Mouse (Mus musculus): ENCODE data around the gene Bicd2. TPM values are rescaled to one million over a fixed set of nuclear protein-coding genes. Genes with fewer than 3 reads are reported as not detected.
A peak's percentile ranks its signal among the peaks of the same experiment; 100 is the strongest.

Bicd2 gene
- total RNA-seq, 2 experiments from 2014 or later: 14.8 to 26.2 TPM

DNA sequence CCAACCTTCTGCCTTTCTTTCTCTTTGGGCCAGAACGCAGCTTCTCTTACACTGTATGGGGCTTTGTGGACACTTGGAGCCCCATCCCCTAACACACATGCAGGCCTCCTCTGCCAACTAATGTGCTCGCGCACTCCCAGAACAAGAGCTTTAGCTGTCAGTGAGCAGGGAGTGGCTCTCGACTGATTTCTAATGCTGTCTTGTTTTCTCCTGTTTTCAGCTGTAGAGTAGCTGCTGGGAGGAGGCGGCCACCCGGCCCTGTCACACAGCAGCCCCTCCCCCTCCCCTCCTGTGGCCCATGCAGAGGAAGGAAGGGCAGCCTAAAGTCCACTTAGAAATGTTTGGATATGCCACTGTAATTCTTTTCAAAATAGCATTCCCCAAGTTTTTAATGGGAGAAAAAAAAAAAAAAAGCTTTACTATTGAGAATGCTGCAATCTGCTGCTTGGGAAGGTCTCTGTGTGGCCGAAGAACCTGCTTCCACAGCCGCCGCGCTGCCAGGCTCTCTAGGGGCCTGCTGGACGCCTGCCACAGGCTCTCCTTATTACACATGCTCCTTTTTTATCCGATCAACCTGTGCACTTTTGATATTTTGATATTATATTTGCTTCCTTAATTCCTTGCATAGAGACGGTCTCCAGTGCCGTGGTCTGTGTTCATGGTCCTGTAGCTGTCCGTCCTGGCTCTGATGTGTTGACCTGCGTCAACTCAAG lies 43.5 kb downstream of the Bicd2 start:
- ATAC-seq (replicated peaks; ENCODE audit: low FRiP score, low TSS enrichment, poor library complexity, severe bottlenecking): no peak

DNA sequence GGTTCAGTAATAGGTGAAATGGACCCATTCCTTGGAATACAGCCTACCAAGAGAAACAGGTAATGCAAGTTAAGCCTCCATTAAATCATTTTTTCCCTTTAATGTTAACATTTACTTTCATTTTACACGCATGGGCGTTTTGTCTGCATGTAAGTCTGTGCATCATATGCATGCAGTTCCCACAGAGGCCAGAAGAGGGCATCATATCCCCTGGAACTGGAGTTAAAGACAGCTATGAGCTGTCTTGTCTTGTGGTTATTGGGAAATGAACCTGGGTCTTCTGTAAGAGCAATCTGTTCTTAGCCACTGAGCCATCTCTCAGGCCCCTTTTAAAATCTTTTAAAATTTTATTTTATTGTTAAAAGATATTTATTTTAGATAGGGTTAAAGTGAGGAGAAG lies 50.0 kb downstream of the Bicd2 start:
- no peak for ATAC-seq (replicated peaks; ENCODE audit: low FRiP score, low TSS enrichment, poor library complexity, severe bottlenecking)

DNA sequence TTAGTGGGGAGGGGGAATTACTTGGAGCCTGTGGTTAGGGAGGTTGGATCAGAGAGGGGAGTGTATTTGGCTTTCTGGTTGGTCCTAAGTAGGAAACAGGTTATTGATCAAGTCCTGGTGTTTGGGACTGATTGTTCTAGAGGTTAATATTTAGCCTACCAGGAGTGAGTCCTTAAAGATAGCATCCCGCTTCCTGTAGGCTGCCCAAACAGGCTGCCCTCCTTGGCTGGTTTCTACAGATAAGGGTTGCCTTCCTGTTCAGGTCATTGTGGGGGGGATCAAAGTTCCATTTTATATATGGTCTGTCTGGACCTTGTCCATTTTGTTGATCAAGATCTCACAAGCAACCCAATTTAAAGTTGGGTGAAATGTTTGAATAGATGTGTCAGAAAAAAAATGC lies 52.2 kb downstream of the Bicd2 start:
- ATAC-seq (replicated peaks; ENCODE audit: low FRiP score, low TSS enrichment, poor library complexity, severe bottlenecking): peak; percentile 65

DNA sequence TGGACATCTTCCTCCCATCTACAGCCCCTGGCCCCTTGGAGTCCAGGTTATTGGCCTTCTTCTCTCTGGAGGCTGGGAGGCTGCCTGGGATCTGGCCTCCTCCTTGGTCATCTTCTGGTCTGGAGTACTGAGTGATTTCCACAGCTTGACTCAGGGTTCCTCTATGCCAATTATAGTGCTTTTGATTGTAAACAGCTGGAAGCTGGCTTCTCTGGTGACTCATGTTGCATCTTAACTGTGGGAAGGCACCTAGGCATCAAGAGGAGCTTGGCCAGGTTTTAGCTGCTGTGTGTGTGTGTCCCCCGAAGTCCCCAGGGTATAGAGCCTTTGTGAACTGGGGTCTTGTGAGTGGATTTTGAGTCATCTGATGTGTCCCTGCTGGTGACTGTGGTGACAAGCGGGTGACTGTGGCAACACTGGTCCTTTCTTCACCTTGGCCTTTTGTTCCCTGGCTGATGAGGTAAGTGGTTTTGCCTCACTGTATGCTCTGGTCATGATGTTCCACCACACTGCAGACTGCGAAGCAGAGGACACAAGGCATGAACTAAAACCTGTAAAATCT lies 53.6 kb downstream of the Bicd2 start:
- no peak for ATAC-seq (replicated peaks; ENCODE audit: low FRiP score, low TSS enrichment, poor library complexity, severe bottlenecking)

DNA sequence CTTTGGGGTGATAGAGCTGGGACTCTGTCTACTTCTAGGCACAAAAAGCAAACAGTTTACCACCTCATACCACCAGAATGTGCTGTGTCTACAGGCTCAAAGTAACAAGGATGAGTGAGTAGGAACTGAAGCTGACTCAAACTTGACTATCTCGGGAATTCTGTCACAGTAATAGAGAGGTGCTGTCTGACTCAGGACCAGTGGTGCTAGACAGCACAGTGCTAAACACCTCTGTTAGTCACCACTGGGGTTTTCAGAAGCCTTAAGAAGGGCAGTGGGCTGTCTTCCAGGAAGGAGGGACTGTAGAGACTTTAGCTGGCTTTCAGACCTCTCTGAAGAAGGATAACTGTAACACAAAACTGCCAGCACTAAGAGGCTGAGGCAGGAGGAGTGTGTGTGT lies 55.4 kb downstream of the Bicd2 start:
- no peak for ATAC-seq (replicated peaks; ENCODE audit: low FRiP score, low TSS enrichment, poor library complexity, severe bottlenecking)

DNA sequence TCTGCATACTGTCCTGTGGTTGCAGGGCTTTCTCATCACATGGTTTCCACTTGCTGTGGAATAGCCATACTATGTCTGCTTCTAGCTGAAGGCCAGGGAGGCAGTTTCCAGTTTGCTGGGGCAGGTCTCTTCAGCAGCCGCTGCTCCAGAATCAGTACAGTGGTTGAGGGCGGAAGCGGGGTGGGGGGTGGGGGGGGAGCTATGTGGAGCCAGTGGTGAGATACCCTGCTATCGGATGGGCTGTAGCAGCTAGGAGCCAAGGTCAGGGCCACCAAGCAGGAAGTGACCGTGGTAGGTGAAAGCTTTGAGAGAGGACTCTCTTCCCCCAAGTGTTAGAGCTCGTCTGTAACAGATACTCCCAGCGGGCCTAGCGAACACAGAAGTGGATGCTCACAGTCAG lies 56.8 kb downstream of the Bicd2 start:
- no peak for ATAC-seq (replicated peaks; ENCODE audit: low FRiP score, low TSS enrichment, poor library complexity, severe bottlenecking)

DNA sequence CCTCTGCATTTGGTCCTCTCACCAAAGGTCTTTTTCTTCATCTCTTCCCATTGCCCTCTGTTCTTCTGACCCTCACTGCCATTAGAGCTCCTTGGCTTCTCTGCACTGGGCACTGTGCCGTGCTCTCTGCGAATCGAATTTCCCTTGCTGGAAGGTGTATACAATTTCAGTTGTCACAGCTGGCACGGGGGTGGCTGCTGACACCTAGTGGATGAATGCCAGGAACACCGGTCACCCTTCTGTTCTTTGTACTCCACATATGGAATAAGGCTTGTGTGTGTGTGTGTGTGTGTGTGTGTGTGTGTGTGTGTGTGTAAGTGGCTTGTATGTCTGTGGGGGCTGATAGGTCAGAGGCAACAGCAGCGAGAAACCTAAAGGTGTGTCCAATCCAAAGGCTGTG lies 58.8 kb downstream of the Bicd2 start:
- ATAC-seq (replicated peaks; ENCODE audit: low FRiP score, low TSS enrichment, poor library complexity, severe bottlenecking): 0 out of 2 replicates have a peak, but pooled peaks have one; percentile 48

DNA sequence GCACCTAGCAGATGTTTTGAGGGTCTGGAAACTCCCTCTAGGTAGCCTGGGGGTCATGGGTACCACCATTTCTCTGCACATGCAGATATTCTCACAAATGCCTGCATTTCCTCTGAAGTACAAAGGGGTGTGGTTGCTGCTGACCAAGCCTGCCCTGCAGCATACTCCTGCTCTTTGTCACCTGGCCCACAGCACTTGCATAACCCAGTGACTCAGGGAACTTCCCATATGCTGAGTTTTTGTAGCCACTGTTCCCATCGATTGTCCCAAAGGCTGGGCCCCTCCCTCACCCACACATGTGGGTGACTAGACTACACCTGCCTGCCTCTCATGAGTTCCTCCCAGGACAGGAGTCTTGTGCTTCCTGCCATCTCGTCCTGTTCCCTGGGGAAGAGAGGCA lies 61.2 kb downstream of the Bicd2 start:
- ATAC-seq (replicated peaks; ENCODE audit: low FRiP score, low TSS enrichment, poor library complexity, severe bottlenecking): no peak

DNA sequence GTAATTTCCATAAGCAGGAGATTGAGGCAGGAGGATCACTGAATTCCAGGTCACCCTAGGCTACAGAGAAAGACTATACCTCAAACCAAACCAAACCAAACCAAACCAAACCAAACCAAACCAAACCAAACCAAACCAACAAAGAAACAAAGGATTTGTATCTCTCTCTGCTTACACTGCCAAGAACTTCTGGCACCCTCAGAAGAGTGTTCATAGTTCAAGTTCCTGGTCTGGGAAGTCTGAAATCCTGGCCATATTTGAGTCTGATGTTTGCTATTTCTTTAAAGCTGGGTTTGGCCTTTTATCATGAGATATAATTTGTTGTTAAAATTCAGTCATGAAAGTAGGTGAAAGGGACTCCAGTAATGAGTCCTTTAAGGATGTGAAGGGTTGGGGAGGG lies 66.4 kb downstream of the Bicd2 start:
- ATAC-seq (replicated peaks; ENCODE audit: low FRiP score, low TSS enrichment, poor library complexity, severe bottlenecking): no peak

DNA sequence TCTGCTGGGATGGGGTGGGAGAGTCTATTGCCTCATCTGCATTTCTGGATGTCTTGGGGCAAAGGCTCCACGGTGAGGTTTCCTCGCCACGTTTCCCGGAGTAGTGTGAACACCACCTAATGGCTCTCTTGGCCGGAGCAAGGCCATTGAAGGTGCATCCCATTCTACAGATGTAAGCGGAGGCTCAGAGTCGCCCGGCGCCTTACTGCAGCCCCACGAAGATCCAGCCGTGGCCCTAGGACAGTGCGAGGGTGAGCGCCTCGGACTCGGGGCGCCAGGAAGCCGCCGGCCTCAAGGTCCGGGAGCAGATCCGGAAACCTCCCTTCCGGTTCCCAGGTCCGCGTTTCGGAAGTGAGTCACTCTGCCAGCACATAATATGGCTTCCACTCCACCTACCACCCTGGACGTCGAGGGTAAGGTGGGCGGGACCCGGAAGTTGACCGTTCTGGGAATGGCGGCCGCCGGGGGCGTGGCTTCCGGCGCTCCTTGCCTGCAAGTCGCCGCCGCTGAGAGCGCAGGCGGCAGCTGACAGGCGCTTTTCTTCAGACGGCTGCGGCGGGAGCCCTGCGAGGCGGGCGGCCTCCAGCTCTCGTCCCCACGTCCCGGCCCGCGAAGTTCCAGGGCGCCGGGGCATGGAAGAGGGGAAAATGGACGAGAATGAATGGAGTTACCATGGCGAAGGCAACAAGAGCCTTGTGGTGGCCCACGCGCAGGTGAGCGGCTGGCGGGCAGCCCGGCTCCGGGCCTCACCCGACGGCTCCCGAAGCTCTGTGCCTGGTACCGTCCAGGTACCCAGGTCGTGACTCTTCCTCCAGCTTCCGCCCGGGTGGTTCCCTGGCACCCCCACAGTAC lies 79.6 kb downstream of the Bicd2 start, which contains the start of gene Ippk:
Gene Ippk, plus strand, starts transcription at position 496 of the 852 bp plus-strand sequence.
- ATAC-seq (replicated peaks; ENCODE audit: low FRiP score, low TSS enrichment, poor library complexity, severe bottlenecking): peak; percentile 97

DNA sequence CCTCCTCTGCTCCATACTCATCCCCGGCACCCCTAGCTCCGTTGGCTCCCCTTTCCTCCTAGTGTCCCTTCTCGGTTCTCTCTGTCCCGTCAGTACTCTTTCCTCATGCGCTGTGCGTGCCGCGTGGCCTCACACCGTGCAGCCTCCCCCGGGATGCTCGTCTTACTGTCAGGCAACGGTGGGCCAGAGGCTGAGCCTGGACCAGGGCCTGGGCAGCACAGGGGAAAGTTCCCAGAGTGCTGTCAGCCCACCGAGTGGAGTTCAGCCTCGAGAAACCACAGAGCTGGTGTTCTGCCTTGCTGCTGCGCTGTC lies 80.2 kb downstream of the Bicd2 start:
- peak; percentile 48 for ATAC-seq (replicated peaks; ENCODE audit: low FRiP score, low TSS enrichment, poor library complexity, severe bottlenecking)

DNA sequence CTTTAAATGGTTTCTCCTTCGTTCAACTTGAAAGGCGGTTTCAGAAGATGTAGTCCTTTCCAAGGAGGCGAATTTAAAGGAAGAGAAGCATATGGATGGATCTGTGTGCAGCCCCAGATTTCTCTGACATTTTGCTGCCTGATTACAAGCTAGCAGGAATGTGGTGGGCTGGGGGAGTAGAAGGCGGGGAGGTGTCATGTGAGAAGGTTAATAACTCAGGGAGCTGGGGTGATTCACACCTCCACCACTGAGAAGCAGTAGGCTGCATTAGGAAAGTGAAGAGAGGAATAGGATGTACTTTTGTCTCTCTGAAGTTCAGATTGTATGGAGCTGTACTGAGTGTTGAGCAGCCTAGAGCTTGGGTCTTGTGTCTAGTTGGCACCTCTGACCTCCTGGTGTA lies 80.6 kb downstream of the Bicd2 start:
- no peak for ATAC-seq (replicated peaks; ENCODE audit: low FRiP score, low TSS enrichment, poor library complexity, severe bottlenecking)

DNA sequence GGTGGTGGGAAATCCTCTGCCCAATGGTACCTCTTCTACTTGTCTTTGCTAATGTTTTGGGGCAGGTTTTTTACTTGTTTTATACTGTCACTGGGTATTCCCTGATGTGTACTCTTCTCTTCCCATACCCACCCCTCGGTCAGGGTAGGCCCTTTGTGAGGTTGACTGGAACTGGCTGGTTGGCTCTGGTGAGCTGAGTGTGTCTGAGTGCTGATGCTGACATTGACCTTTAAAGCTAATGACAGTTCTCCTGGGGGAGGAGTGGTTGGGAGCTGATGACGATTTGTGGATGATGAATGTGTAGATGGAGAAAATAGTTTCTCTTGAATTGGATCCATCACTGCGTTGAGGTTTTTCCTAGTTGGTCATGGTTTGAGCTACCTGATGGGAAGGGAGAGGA lies 85.4 kb downstream of the Bicd2 start:
- no peak for ATAC-seq (replicated peaks; ENCODE audit: low FRiP score, low TSS enrichment, poor library complexity, severe bottlenecking)

DNA sequence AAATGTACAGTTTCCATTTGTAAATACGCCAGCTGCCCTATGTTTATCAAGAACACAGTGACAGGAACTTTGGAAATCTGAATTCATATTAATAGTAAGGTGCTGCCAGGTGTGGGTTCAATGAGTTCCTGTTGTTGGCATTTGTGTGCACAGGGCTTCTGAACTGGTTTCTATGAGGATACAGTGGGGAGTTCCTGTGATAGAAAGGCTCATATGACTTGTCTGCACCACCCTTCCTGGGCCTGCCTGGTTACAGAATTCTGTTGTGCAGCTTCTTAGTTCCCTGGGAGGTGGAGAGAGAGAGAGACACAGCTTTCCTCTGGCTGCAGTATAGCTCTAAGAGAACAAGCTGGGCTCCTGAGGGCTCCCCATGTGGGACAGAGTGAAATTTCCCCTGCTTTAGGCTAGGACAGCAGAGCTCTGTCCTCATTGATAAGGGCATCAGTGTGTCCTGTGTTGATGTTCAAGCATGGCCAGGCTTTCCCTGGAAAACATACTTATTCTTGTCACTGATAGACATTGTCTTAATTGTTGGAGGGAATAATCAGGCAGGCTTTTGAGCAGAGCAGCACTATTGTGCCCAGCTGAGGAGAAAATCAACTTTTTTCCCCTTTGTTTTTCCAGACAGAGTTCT lies 86.8 kb downstream of the Bicd2 start:
- ATAC-seq (replicated peaks; ENCODE audit: low FRiP score, low TSS enrichment, poor library complexity, severe bottlenecking): no peak

DNA sequence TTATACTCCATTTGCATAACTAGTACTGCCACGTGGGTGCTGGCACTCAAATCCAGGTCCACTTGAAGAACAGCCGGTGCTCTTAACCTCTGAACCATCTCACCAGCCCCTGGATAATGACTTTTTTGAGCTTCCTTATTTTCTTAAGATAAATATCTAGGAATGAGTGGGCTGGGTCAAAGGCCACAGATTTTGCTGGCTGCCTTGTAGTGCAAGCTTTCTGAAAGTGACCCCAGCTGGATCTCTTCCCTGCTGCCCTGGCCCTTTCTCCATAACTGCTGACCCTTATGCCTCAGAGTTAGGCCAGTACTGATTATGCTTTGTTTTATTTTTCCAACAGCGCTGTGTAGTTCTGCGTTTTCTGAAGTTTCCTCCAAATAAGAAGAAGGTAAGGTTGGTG lies 89.1 kb downstream of the Bicd2 start:
- ATAC-seq (replicated peaks; ENCODE audit: low FRiP score, low TSS enrichment, poor library complexity, severe bottlenecking): no peak

DNA sequence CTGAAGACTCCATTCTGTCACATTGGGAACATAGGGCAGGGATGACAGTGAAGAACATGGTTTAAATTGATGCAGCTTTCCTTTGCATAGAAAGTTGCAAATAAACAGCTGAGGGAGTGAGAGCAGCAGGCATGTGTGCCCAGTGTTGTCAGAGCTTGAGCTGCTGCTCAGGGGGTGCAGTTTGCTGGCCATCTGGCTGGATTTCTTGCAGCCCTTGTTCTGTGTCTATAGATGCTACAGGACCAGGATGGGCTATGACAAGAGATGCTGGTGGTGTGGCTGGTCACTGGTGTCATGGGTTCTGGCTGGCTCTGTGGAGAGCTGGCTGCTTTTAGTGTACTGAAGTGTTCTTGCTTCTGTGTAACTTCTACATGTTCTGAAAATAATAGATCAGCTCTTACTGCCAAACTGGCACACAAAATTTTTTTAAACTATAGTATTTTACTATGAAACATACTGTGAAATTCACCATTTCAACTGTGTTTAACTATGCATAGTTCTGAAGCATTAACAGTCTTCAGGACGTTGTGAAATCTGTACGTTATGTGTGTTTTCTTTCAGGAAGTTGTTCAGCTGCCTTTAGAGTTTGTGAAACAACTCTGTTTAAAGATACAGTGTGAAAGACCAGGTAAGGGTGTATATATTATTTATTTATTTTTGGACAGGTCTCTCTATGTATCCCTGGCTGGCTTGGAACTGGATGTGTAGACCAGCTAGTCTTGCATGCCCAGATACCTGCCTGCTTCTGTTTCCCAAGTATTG lies 92.1 kb downstream of the Bicd2 start:
- no peak for ATAC-seq (replicated peaks; ENCODE audit: low FRiP score, low TSS enrichment, poor library complexity, severe bottlenecking)

DNA sequence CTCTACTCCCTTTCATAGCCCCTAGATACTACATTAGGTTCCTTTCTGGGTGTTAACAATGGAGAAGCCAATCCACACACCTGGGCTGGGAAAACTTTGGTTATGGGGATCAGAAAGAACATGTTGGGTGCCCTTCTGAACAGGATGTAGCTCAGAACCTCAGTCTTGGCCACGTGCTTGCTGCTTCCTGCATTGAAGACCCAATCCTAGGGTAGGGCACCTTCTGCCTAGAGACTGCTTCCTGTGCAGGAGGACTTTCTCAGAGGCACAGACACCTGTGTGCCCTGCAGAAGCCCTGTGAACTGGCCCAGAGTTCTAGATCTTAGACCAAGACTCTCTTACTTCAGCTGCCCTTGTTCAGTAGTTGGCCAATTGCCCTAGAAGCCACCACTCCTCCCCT lies 94.4 kb downstream of the Bicd2 start:
- ATAC-seq (replicated peaks; ENCODE audit: low FRiP score, low TSS enrichment, poor library complexity, severe bottlenecking): no peak

DNA sequence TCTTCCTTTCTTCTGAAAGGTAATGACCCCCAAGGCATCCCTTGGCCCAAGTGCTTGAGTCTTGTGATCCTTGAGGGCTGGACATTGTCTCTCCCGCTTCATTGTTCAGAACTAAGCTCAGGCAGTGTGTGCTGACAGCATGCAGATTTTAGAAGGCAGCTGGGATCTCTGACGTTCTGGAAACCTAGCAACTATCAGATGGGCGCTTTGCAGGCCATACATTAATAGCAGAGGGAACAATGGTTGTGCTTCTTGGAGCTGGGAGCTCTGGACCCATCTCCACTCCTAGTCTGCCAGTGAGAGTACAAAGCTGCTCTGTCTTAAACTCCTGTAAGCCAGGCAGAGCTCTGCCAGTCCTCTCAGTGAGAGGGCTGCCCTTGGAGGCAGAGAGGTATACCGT lies 94.8 kb downstream of the Bicd2 start:
- no peak for ATAC-seq (replicated peaks; ENCODE audit: low FRiP score, low TSS enrichment, poor library complexity, severe bottlenecking)

Measured in megakaryocyte-erythroid progenitor cell, adult 5-6 weeks (primary cell).